16 mouse cellular contexts compared by ENCODE assay signal in the genomic region with DNA sequence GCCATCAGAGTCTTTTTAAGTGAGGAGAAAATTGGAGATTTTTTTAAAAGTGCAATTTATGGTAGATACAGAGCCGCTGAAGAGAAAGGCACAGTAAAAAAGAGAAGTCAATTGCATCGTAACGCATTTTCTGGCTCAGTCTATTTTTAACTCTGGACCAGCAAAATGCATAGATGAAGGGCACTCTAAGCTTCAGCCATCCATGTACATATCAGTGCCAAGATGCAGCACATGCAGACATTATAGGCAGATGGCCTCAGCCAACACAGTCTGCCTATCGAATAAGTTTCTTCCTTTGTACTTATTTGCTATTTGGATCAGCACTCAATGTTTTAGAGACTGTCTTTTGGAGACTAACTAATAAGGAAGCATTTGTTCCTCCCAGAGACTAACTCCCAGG.
"Had no signal": no experiment of that assay in that cellular context is flagged by ENCODE, and none has a peak within 500 bp of the region (broad histone marks: within the 10 kb centered on the region; RNA-seq: fewer than 3 reads in every experiment).

No protein-coding gene starts in this region.

- H3K4me3 ChIP-seq: limb, embryonic 12.5 days; liver, embryonic 13.5 days; lung, embryonic 15.5 days; megakaryocyte, embryonic 14.5 days; stomach, embryonic 15.5 days had no signal

- DNase-seq: kidney, postnatal 10 days; kidney, postnatal 4 days; layer of hippocampus, adult 9-11 months; liver; liver, embryonic 13.5 days; liver, postnatal 0 days; lung, postnatal 14 days; right cerebral cortex, postnatal 14 days; thymus, postnatal 14 days had no signal

- H3K27me3 ChIP-seq: limb, embryonic 12.5 days; liver, embryonic 13.5 days; lung, embryonic 15.5 days; megakaryocyte, embryonic 14.5 days; stomach, embryonic 15.5 days had no signal

- H3K27ac ChIP-seq: limb, embryonic 12.5 days; liver, embryonic 13.5 days; lung, embryonic 15.5 days; macrophage; stomach, embryonic 15.5 days had no signal

- H3K36me3 ChIP-seq: limb, embryonic 12.5 days; liver, embryonic 13.5 days; lung, embryonic 15.5 days; stomach, embryonic 15.5 days had no signal

- H3K4me1 ChIP-seq: liver, embryonic 13.5 days; lung, embryonic 15.5 days; megakaryocyte, embryonic 14.5 days; stomach, embryonic 15.5 days had no signal

- ATAC-seq: liver, postnatal 0 days; midbrain, embryonic 16.5 days had no signal

- H3K9me3 ChIP-seq: limb, embryonic 12.5 days; liver, embryonic 13.5 days; lung, embryonic 15.5 days; megakaryocyte, embryonic 14.5 days; stomach, embryonic 15.5 days had no signal

- H3K4me2 ChIP-seq: limb, embryonic 12.5 days; liver, embryonic 13.5 days; lung, embryonic 15.5 days; midbrain, embryonic 11.5 days; stomach, embryonic 15.5 days had no signal

- H3K9ac ChIP-seq: limb, embryonic 12.5 days; liver, embryonic 13.5 days; liver, postnatal 0 days; lung, embryonic 15.5 days; stomach, embryonic 15.5 days had no signal
